Mouse (Mus musculus) bone marrow, adult 2 months (tissue): Measurements from ENCODE around the gene Slain2.

Experiments
- CTCF ChIP-seq: fragments of 200-500 bp; IDR thresholded peaks from 2 replicates; pipeline ENCODE4 v1.5.1; 2011; ENCODE audit warnings: low read length, control low read depth; ENCODE audit not compliant: control insufficient read depth, insufficient read depth
- POLR2A ChIP-seq: fragments of 200-500 bp; IDR thresholded peaks from 2 replicates; pipeline ENCODE4 v1.6.1; 2011; ENCODE audit warnings: low read depth, mild to moderate bottlenecking, control low read depth, low read length, borderline replicate concordance; ENCODE audit not compliant: control insufficient read depth

GRCm38 (mm10) chr5:72987786-72988185 lies 73.7 kb downstream of the Slain2 start:
- no peak for TF ChIP-seq CTCF
- TF ChIP-seq POLR2A, result no peak
